ENCODE assay signal across 39 mouse cellular contexts in genomic region chr15:98746344-98746965, GRCm38 (mm10). TPM values are rescaled to one million over a fixed set of nuclear protein-coding genes. Genes with fewer than 3 reads are reported as not detected.
DNase-seq lines count a peak whose midpoint lies in the region; ATAC-seq and TF ChIP-seq lines count a peak whose summit lies in the region.
"Had no signal": no experiment of that assay in that cellular context is flagged by ENCODE, and none has a peak within 500 bp of the region (broad histone marks: within the 10 kb centered on the region; RNA-seq: fewer than 3 reads in every experiment).

No protein-coding gene starts in this region.

- peak; percentile 50 for DNase-seq in lung, postnatal 0 days (ENCODE audit: low spot score)
- DNase-seq in lung, adult 2 months, result no peak
- DNase-seq in 3134 (ENCODE audit: extremely low read depth, insufficient read length, low spot score) (peak; percentile 24), 416B (ENCODE audit: low read depth) (peak; percentile 49)
- DNase-seq in fibroblast of lung, adult 2 months (ENCODE audit: low read depth), result peak; percentile 51
- DNase-seq: adrenal gland, postnatal 14 days; cerebellum, adult 2 months; cerebellum, postnatal 36 days; forebrain, postnatal 0 days; gastrocnemius, postnatal 14 days; heart, postnatal 36 days; kidney, adult 2 months; kidney, postnatal 36 days; liver; lung, embryonic 14.5 days; lung, postnatal 4 days; retina, postnatal 1 day; thymus, adult 2 months; thymus, postnatal 36 days had no signal

- H3K9ac ChIP-seq in lung, postnatal 0 days (replicated peaks; ENCODE audit: low read depth), result no peak overlapping the region
- H3K9ac ChIP-seq: forebrain, embryonic 12.5 days; forebrain, postnatal 0 days; hindbrain, embryonic 12.5 days; intestine, embryonic 15.5 days; liver, embryonic 14.5 days; lung, embryonic 14.5 days; midbrain, embryonic 12.5 days; neural tube, embryonic 15.5 days; stomach, embryonic 15.5 days had no signal

- H3K36me3 ChIP-seq in lung, postnatal 0 days (ENCODE audit: insufficient read depth, low read length), result 0 out of 2 replicates have a peak, but pooled peaks cover 2% of the 10 kb centered on the region
- H3K36me3 ChIP-seq: stomach, embryonic 15.5 days had no signal

- WGBS in lung, postnatal 0 days, result 47% methylated on average over 10 of the region's 10 CpGs
- WGBS in lung, adult 2 months, result 53% methylated on average over 10 of the region's 10 CpGs

- H3K4me2 ChIP-seq in lung, postnatal 0 days (replicated peaks; ENCODE audit: low read depth, low read length), result no peak overlapping the region
- H3K4me2 ChIP-seq: forebrain, embryonic 12.5 days; hindbrain, embryonic 12.5 days; intestine, embryonic 15.5 days; lung, embryonic 14.5 days; midbrain, embryonic 12.5 days; neural tube, embryonic 15.5 days; stomach, embryonic 15.5 days had no signal

- H3K4me3 ChIP-seq in lung, postnatal 0 days (ENCODE audit: low read depth, low read length), result no peak overlapping the region
- H3K4me3 ChIP-seq in lung, adult 2 months (replicated peaks; ENCODE audit: extremely low read depth, low read depth, low read length), result no peak overlapping the region
- H3K4me3 ChIP-seq: forebrain, embryonic 12.5 days; hindbrain, embryonic 12.5 days; intestine, embryonic 15.5 days; megakaryocyte, embryonic 14.5 days; midbrain, embryonic 12.5 days; neural tube, embryonic 15.5 days; stomach, embryonic 15.5 days had no signal

- TF ChIP-seq CTCF in lung, postnatal 0 days (IDR thresholded peaks at IDR 0.05), result no peak
- no peak for TF ChIP-seq CTCF in lung, adult 2 months (IDR thresholded peaks at IDR 0.05; ENCODE audit: insufficient read depth, low read length)

- H3K27me3 ChIP-seq in lung, postnatal 0 days (replicated peaks; ENCODE audit: insufficient read depth, low read length), result no peaks in the 10 kb centered on the region
- H3K27me3 ChIP-seq: forebrain, embryonic 12.5 days; hindbrain, embryonic 12.5 days; intestine, embryonic 15.5 days; megakaryocyte, embryonic 14.5 days; midbrain, embryonic 12.5 days; neural tube, embryonic 15.5 days; stomach, embryonic 15.5 days had no signal

- H3K4me1 ChIP-seq in lung, postnatal 0 days (ENCODE audit: insufficient read depth, low read depth, low read length), result peaks cover 12% of the 10 kb centered on the region; the same call in 1 of the 2 replicates
- H3K4me1 ChIP-seq in lung, adult 2 months (ENCODE audit: control insufficient read depth, insufficient read depth, low read length), result peaks cover 17% of the 10 kb centered on the region
- H3K4me1 ChIP-seq: forebrain, embryonic 12.5 days; hindbrain, embryonic 12.5 days; midbrain, embryonic 12.5 days had no signal

- no peaks in the 10 kb centered on the region for H3K9me3 ChIP-seq in lung, postnatal 0 days (ENCODE audit: low read length)
- H3K9me3 ChIP-seq: forebrain, embryonic 12.5 days; G1E; hindbrain, embryonic 12.5 days; intestine, embryonic 15.5 days; megakaryocyte, embryonic 14.5 days; midbrain, embryonic 12.5 days; neural tube, embryonic 15.5 days; stomach, embryonic 15.5 days had no signal

- no peak for TF ChIP-seq POLR2A in lung, adult 2 months (IDR thresholded peaks at IDR 0.05; ENCODE audit: borderline replicate concordance, extremely low read depth, low read depth, low read length)

- no peak for TF ChIP-seq EP300 in lung, postnatal 0 days (IDR thresholded peaks at IDR 0.05)

- ATAC-seq in lung, postnatal 0 days, result no peak
- no peak for ATAC-seq in erythroblast, adult 5-6 weeks (replicated peaks; ENCODE audit: low FRiP score, poor library complexity, severe bottlenecking)
- ATAC-seq in monocyte, adult 5-6 weeks (replicated peaks; ENCODE audit: insufficient number of reproducible peaks, low FRiP score, low TSS enrichment, poor library complexity, severe bottlenecking), result no peak
- ATAC-seq: forebrain, postnatal 0 days; hindbrain, postnatal 0 days had no signal

- peak overlapping the region; percentile 43; the same call in 1 of the 2 replicates for H3K27ac ChIP-seq in lung, postnatal 0 days (ENCODE audit: low read length)
- H3K27ac ChIP-seq: forebrain, embryonic 12.5 days; hindbrain, embryonic 12.5 days; hindbrain, postnatal 0 days; intestine, embryonic 15.5 days; liver, embryonic 14.5 days; midbrain, embryonic 12.5 days; neural tube, embryonic 15.5 days; stomach, embryonic 15.5 days had no signal

RNA-seq across cellular contexts. Expression of gene Arf3, which starts 16.6 kb away (rescaled TPM):
- polyA plus RNA-seq in lung, postnatal 0 days (2015; fragmentation: Nextera tagmentation; extraction: Ambion mirVana), result 47.1 and 56.0 TPM in 2 replicates
- polyA plus RNA-seq in lung, adult 2 months (2012; rRNA removed), result 110 and 166 TPM in 2 replicates
- total RNA-seq in erythroblast, adult 5-6 weeks (2015; ENCODE audit: low replicate concordance), result 7.1 and 8.4 TPM in 2 replicates
- total RNA-seq in erythroblast, adult 5-6 weeks (2017; ENCODE audit: low replicate concordance), result 4.6 and 8.1 TPM in 2 replicates
- 27.4 to 48.6 TPM (median 30.8 TPM) in 3 replicates for total RNA-seq in monocyte, adult 5-6 weeks (2017)

RNA-seq across cellular contexts. Expression of gene Fkbp11, which starts 18.5 kb away (rescaled TPM):
- 45.2 and 45.5 TPM in 2 replicates for polyA plus RNA-seq in lung, postnatal 0 days (2015; fragmentation: Nextera tagmentation; extraction: Ambion mirVana)
- polyA plus RNA-seq in lung, adult 2 months (2012; rRNA removed), result 11.1 and 12.5 TPM in 2 replicates
- total RNA-seq in erythroblast, adult 5-6 weeks (2015; ENCODE audit: low replicate concordance), result 1.2 TPM in 1 of 2 replicates, not detected in the other
- total RNA-seq in erythroblast, adult 5-6 weeks (2017; ENCODE audit: low replicate concordance), result 0.84 and 1.0 TPM in 2 replicates
- total RNA-seq in monocyte, adult 5-6 weeks (2017), result 0.11 to 2.2 TPM in 2 of 3 replicates, not detected in the other

RNA-seq across cellular contexts. Expression of gene Wnt10b, which starts 31.5 kb away (rescaled TPM):
- 0.13 and 0.14 TPM in 2 replicates for polyA plus RNA-seq in lung, postnatal 0 days (2015; fragmentation: Nextera tagmentation; extraction: Ambion mirVana)
- polyA plus RNA-seq in lung, adult 2 months (2012; rRNA removed), result 21.8 and 37.4 TPM in 2 replicates
- total RNA-seq in erythroblast, adult 5-6 weeks (2015; ENCODE audit: low replicate concordance), result 1.0 TPM in 1 of 2 replicates, not detected in the other
- not detected in 2 replicates for total RNA-seq in erythroblast, adult 5-6 weeks (2017; ENCODE audit: low replicate concordance)
- total RNA-seq in monocyte, adult 5-6 weeks (2017), result not detected in 3 replicates
- polyA plus RNA-seq: forebrain, postnatal 0 days; hindbrain, postnatal 0 days; intestine, embryonic 15.5 days; lung, embryonic 14.5 days; midbrain, postnatal 0 days had no signal

RNA-seq across cellular contexts. Expression of gene Ccdc65, which starts 38.4 kb away (rescaled TPM):
- polyA plus RNA-seq in lung, postnatal 0 days (2015; fragmentation: Nextera tagmentation; extraction: Ambion mirVana), result 3.7 and 5.1 TPM in 2 replicates
- polyA plus RNA-seq in lung, adult 2 months (2012; rRNA removed), result 3.1 and 3.6 TPM in 2 replicates
- not detected in 2 replicates for total RNA-seq in erythroblast, adult 5-6 weeks (2015; ENCODE audit: low replicate concordance)
- not detected in 2 replicates for total RNA-seq in erythroblast, adult 5-6 weeks (2017; ENCODE audit: low replicate concordance)
- not detected in 3 replicates for total RNA-seq in monocyte, adult 5-6 weeks (2017)
- total RNA-seq: gastrocnemius, postnatal 14 days; granulocyte monocyte progenitor cell, adult 5-6 weeks had no signal
- polyA plus RNA-seq: G1E had no signal

RNA-seq across cellular contexts. Expression of gene Wnt1, which starts 43.2 kb away (rescaled TPM):
- polyA plus RNA-seq in lung, postnatal 0 days (2015; fragmentation: Nextera tagmentation; extraction: Ambion mirVana), result not detected in 2 replicates
- not detected in 2 replicates for polyA plus RNA-seq in lung, adult 2 months (2012; rRNA removed)
- total RNA-seq in erythroblast, adult 5-6 weeks (2015; ENCODE audit: low replicate concordance), result not detected in 2 replicates
- total RNA-seq in erythroblast, adult 5-6 weeks (2017; ENCODE audit: low replicate concordance), result not detected in 2 replicates
- not detected in 3 replicates for total RNA-seq in monocyte, adult 5-6 weeks (2017)
- total RNA-seq: adrenal gland, postnatal 14 days; forebrain, postnatal 0 days; G1E; granulocyte monocyte progenitor cell, adult 5-6 weeks; heart, postnatal 36 days; layer of hippocampus, adult 8-10 months; layer of hippocampus, postnatal 25 days; left cerebral cortex, postnatal 10 days had no signal
- polyA plus RNA-seq: cerebellum, adult 2 months; G1E; heart, embryonic 16.5 days; intestine, embryonic 15.5 days; kidney, adult 2 months; kidney, embryonic 16.5 days; limb, embryonic 11.5 days; liver, embryonic 14.5 days; lung, embryonic 14.5 days; stomach, embryonic 15.5 days had no signal
